Mouse (Mus musculus): ENCODE measurements at regions not wholly inside any gene's neighbourhood (a gene's known extent, or its start where the extent isn't known, plus 50 kb on each side); places are given as distances from the start of the nearest gene placed in this dataset.

GRCm38 (mm10) chr9:94378835-94379234 is 159.0 kb downstream of the 1190002N15Rik start:
- DNase-seq, result no peak

DNA sequence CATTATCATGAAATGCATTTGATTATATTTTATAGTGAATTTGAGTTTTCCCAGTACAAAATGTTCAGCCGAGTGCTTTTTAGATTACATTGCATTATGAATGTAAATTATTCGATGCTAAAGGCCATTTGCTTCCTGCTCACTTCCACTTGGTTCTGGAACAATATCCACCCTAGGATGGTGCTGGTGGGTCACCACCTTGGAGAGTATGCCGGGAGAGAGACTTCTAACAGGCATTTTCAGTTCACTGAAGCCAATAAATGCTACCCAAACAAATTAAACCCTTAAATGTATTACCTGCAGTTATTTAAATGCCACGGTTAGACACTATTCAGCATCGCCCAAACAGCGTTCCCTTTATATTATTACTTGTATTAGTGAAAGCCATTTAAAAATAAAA is 159.6 kb downstream of the 1190002N15Rik start:
- DNase-seq, result no peak

DNA sequence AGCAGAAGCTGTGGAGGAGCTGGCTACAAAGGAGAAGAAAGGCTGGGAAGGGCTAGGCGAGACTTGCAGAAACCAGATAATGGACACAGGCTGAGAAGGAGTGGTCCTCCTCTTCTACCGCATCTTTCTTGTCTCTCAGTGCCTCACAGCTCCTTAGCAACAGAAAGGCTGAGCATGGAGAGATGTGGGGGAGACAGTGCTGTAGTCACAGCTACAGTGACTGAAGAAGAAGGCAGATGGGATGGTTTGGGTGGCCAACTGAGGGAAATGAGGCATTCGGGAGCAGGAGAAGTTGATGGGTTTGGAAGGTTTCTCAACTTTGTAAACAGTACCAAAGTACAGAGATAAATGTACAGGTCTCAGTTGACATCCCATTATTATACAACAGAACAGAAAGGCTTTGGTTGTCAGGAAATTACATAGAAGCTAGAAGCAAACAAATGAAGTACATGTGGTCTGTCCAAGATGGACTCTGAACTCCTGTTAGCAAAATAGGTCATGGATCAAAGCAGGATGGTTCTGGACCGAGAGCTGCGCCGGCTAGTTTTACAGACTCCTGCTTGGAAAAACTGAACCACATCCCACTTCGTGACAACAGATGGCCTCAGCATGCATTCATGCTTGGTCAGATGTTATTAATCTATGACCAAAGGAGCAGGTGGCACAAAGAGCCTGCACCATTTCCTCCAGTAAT is 160.4 kb downstream of the 1190002N15Rik start:
- DNase-seq, result no peak

DNA sequence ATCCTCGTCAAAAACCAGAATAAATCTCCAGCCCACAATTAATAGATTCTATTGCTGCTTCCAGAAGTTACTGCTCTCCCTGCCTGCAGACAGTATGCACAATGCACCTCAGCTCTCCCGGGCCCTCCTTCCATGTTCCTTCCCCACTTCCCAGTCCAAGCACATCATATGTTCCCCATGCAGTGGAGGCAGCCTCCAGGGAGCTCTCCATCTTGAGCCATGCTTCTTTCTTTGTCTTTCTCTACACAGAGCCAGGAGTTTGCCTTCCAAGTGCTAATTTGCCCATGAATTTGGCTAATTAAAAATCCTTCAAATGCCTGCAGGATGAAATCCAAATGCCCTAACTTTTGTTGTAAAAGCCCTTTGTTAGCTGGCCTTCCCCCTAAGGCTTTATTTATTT is 166.9 kb downstream of the 1190002N15Rik start:
- no peak for DNase-seq

- no peak for DNase-seq
These were observed 169.5 kb downstream of the 1190002N15Rik start for GRCm38 (mm10) chr9:94368231-94368936.

DNA sequence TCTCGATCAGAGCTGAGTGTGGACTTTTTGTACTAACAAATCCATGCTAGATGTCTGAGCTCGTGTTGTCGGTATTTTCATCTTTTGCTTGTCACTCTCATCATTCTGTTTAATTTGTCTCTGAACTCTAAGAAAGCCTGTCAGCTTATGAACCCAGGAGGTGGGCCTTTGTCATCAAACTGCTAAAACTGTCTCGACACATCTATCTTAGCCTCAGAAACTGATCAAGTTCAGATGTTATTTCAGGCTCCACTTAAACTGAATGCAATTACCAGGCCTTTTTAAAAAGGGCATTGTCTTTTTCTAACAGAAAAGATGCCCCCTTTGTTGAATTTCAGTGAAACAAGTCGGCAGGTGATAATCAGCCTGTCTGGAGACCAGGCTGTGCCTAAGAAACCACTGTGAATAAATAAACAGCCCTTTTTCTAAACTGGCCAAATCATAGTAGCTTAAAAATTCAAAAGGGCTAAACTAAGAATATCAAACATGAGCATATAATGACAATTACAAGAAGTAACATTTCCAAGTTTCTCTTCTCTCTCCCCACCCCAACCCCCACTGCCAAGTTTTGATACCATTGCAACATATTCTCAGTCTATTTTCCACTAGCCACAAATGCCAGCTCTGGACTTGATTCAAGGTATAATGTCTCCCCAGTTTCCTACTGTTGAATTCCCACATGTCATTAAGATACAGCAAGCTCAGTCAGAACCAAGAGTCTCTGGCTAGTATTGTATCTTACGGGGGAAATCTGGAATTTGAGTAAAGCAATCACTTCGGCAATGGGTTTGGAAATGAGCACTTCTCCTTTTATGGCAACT is 175.8 kb downstream of the 1190002N15Rik start:
- no peak for DNase-seq

- no peak for DNase-seq
These were observed 176.9 kb downstream of the 1190002N15Rik start for GRCm38 (mm10) chr9:94361011-94361410.

GRCm38 (mm10) chr9:94358150-94358549 is 179.7 kb downstream of the 1190002N15Rik start:
- no peak for DNase-seq

DNA sequence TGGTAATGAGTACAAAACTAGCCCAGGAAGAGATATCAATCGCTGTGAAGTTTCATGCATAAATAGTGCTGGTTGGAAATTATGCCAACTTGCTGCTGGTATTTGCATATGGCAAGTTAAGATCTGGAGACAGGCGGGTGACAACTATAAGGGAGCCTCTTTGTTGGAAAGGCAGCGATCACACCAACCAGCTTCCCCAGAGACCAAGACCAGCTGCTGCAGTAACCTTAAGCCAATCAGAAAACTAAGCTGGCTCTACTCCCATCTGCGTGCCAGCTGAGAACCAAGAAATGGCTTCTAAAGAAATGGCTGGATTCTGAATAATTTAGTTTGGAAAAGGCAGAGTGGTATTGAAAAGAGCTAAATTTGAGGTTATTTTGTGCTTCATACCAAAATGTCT is 195.9 kb downstream of the 1190002N15Rik start:
- DNase-seq, result no peak

GRCm38 (mm10) chr9:94341531-94341930 is 196.3 kb downstream of the 1190002N15Rik start:
- DNase-seq, result no peak

DNA sequence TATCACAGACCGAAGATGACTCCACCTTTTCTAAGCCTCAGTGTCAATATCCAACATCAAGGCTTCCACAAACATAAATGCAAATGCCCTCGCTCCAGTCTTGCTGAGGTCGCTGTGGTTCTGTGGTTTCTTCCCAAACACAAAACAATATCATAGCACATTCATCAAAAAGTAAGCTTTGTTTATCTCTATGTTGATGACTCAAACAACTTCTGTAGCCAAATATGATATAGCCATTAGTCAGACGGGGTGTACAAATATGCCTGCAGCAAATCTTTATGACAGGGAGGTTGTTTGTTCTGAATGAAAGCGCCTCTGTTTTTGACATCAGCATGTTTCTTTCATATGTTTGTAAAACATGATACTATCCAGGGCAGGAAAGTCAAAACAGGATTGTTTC is 204.4 kb downstream of the 1190002N15Rik start:
- DNase-seq, result no peak

DNA sequence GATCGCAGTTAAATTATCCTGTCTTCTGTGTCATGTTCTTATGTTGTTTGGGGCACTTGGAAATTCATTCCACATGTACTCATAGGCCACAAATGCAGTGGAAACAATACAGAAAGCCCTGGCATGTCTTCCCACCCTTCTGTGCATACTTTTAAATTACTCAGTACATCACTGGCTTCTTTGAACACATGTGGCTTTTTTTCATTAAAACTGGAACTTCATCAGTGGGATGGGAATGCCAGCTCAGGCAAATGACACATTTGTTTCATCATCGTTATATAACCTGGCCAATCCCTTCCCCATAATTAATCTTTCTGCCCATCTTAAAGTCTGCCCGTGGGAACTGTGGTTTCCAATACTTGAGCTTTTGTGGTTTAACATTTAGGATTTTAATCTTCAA is 214.9 kb downstream of the 1190002N15Rik start:
- no peak for DNase-seq

DNA sequence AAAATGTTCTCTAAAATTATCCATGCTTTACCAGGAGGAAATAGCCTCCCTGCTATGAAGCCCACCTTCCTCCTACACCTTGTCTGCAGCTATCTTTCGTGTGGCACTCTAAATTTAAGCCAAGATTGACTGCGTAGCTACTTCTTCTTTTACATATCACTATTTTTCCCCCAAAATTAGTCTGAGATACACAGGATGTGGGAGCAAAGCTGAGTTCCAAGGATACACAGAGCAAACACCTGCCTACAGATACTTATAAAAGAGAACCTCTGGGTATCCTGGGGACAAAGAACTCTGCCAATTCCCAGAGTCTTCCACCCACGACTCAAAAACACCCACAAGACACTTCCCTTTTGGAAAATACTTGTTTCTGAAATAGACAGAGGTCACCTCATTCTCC is 235.3 kb downstream of the 1190002N15Rik start:
- no peak for DNase-seq

- no peak for DNase-seq
These were observed 236.0 kb downstream of the 1190002N15Rik start for GRCm38 (mm10) chr9:94301896-94302295.

DNA sequence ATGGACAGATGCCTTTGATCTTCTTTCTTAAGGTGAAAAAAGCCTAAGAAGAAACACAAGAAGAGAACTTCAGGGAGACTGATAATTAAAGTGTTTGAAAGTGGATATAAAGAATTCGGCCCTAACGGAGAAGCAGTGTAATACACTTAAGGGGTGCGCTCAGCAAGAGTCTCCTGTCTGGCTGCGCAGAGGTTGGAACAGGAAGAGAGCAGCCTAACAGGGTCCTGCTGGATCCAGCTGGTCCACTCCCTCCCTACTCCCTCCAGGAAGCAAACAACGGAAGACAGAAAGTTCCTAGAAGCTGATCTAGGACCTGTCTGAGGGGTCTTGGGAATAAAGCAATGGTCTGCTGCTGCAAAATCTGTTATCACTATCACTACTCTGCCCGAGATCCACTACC is 242.4 kb downstream of the 1190002N15Rik start:
- no peak for DNase-seq

DNA sequence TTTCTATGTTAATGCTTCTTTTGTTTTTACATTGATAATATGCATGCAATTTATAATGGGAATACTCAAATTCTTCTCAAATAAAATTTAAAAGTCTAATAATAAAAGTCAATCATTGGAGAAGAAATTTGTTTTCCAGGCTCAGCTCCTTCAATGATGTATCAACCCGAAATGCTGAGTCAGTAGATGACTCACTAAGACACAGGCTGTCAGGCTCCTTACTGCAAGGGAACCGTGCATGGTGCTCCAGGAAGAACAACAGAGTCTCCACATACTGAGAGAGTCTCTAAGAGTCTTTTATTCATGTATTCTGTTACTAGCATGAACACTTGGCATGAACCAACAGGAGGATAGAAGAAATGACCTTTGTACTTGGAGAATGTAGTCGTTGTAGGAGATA is 245.7 kb downstream of the 1190002N15Rik start:
- DNase-seq, result no peak

DNA sequence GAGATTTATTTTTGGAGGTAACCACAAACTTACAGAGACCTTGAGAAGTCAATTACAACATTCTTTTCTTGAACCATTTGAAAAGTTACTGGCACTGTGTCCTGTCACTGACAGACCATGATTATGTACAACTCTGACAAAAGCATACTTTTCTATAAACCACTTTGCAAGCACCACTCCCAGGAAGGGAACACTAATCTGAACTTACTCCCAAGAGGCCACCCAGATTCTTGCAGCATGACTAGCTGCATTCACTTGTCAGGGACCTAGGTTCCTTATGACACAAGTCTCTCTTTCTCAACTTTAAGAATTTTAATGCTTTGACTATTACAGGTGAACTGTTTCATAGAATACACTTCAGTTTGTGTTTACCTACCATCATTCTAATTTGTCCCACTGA is 248.3 kb downstream of the 1190002N15Rik start:
- DNase-seq, result no peak

DNA sequence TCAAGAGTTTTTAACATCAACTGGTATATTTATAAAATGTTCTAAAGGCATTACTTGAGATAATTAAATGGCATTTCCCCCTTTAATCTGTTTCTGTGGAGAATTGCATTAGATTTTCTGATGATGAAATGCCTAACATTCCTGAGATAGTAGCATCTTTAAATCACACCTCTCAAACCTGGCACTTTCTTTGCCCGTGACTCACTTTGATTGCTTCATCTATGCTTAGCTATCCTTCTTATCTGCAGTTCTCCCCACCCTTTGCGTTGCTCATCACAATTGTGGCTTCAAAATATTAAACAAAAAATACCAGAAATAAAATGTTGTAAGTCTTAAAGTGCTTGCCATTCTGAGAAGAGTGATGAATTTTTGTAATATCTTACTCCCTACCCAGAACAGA is 250.3 kb downstream of the 1190002N15Rik start:
- no peak for DNase-seq

DNA sequence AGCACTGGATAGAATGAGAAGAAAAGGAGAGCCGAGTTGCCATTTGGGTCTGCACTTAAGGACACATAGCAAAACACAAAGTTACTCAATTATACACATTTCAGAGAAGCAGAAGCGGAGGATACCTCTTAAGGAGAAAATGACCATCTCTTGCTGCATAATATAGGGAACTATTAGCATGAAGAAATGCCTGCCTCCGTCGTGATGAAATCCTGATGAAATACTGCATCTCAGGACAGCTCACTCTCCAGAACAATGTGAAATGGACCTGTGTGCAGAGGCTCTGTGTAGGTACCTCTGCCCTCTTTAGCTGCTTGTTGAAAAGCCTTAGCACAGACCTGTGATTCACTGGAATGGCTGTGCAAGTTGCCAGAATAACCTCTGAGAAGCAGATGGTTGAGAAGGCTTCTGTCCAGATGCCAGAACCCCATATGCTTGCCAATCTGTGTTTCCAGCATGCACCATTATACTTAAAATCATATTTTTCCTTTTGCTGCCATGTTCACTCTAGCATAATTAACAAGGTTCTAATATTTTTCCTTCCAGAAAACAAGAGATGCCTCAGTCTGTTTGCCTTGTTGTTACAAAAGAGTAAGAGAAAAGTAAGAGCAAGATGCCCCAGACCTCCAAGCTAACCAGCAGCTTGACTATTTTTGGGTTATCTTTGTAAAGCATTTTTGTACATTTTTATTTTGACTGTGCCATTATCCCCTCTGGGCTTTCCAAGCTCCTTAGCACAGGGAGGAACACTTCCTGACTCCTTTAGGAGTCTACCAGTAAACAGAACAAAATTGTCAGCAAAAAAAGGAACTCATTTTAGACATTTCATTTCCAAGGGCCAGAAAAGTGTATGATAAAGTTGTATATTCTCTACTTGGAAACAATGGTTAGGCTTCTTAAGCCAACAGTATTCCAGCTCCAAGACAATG is 259.0 kb downstream of the 1190002N15Rik start:
- no peak for DNase-seq

DNA sequence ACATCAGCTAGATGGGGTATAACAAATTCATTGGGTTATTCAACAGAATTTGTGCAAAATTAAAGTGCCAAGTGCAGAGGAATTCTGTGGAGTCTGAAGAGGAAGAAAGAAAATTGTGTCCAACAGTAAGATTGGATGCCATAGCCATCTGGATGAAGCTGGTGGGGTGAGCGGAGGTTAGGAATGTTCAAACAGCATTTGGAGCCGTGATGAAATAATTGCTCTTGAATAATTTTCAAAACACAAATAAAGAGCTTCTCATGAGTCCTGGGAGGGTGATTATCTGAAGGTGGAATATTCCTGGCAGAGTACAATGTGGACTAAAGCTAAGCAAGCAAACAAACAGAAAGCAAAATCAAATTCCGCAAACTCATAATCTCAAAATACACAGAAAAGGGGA is 260.8 kb downstream of the 1190002N15Rik start:
- no peak for DNase-seq

DNA sequence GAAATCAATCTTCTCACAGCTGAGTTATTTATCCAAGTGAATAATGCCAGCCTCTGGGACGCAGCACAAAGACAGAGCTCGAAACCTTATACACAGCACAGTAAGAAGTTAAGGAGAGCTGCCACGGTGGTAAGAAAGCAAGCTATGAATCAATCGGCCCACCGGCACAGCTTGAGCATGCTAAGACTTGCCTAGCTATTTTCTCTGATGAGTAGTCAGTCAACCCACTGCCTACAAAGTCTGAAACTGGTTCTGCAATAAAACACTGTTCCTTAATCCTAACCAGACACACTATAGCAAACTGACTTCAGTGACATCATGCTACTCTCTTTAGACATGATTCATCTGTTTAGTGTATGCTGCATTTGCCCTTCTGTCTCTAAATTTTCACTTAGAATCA is 268.7 kb downstream of the 1190002N15Rik start:
- no peak for DNase-seq

DNA sequence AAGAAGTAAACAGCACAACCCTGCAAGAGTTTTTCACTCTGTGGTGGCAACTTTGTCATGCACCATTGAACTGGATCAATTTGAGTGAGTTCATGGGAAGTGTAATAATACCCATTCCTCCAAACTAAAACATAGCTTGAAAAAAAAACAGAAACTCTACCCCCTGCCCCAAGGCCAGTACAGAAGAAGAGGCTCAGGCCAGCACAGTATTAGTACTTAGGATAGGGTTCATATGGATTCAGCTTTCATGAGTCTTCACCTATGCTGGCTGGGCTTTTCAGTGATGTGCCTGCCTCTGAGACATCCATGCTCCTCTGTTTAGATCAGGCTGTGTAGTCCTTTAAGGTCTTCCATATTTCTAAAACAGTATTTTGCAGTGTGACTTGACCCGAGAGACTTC is 270.6 kb downstream of the 1190002N15Rik start:
- DNase-seq, result no peak
